Mouse (Mus musculus): ENCODE results near the gene Wee1. TPM values are rescaled to one million over a fixed set of nuclear protein-coding genes. Genes with fewer than 3 reads are reported as not detected.
"Not testable (repeated sequence)": the region's sequence is repeated elsewhere in the genome, so short reads cannot be mapped to it uniquely, and the experiment has no call there.

The Wee1 gene
- polyA plus RNA-seq, 2 experiments from 2014 or later, result 2.4 to 3.0 TPM

- peak; percentile 26 for ATAC-seq
These were observed 948 bp downstream of the Wee1 start for GRCm38 (mm10) chr7:110122565-110123422.

DNA sequence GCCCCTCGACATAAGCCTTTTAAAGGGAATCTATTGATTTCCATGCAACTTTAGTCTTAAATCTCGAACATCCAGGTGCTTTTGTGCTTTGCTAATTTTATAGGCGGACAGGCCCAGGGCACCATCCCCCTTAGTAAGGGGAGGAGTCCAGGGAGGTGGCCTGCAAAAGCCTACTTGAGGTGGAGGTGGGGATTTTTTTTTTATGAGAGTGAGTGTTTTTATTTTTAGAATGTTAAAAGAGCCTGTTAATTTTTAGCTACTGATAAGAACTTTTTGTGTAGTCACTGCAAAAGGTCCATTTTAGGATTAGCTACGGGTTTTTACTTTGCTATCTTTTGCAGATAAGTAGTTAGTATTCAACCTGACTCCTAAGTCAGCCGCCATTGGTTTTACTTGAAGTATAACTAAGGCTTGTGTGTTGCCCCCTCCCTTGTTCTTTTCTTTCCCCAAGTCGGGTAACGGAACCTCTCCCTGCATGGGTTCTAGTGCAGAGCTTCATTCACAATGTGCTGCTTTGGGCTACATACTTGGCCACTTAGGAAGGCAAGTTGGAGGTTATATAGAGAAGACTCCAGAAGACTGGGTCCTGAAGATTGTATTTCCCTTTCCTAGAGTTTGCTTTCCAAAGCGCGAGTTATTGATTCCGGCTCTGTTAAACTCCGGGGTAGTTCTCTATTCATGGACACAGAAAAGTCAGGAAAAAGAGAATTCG, 2.2 kb downstream of the Wee1 start:
- no peak for ATAC-seq

DNA sequence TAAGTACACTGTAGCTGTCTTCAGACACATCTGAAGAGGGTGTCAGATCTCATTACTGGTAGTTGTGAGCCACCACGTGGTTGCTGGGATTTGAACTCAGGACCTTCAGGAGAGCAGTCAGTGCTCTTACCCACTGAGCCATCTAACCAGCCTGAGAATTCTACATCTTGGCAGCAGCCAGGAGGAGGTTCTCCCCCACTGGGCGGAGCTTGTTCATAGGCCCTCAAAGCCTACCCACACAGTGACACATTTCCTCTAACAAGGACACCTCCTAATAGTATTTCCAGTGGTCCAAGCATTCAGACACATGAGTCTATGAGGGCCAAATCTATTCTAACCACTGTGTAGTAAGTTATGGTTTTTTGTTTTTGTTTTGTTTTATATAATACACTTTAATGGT, 6.7 kb downstream of the Wee1 start:
- ATAC-seq, result no peak

DNA sequence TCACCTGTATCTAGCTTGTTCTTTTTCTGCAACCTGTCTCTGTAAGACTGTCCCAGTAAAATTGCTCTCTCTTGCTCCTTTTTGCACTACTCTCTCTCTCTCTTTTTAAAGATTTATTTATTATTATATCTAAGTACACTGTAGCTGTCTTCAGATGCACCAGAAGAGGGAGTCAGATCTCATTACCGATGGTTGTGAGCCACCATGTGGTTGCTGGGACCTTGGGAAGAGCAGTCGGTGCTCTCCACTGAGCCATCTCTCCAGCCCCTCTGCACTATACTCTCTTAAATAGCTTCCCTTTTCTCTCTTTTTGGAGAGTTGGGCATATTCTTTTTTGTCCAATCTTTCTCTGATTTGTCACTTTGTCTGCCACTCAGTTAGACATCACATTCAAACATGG, 10.4 kb downstream of the Wee1 start:
- not testable (repeated sequence) for ATAC-seq

DNA sequence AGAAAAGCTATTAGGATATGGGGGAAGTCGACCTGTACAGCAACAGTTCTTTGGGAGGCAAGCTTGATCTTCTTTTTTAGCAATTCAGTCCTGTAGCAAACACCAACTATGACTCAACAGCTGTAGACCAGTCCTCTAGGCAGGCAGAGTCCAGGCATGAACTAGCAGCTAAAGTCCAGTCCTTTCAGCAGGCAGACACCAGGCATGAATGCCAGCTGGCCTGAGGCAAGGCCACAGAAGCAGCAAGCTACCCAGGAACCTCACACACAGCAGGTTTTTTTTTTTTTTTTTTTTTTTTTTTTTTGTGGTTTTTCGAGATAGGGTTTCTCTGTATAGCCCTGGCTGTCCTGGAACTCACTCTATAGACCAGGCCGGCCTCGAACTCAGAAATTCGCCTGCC, 12.1 kb downstream of the Wee1 start:
- no peak for ATAC-seq

- no peak for ATAC-seq
These were observed 16.7 kb downstream of the Wee1 start for GRCm38 (mm10) chr7:110138538-110138937.

- ATAC-seq, result no peak
These were observed 22.0 kb downstream of the Wee1 start for GRCm38 (mm10) chr7:110143863-110144262.

GRCm38 (mm10) chr7:110152891-110153290, 31.0 kb downstream of the Wee1 start:
- ATAC-seq, result no peak

GRCm38 (mm10) chr7:110156712-110157260, 34.9 kb downstream of the Wee1 start:
- no peak for ATAC-seq

DNA sequence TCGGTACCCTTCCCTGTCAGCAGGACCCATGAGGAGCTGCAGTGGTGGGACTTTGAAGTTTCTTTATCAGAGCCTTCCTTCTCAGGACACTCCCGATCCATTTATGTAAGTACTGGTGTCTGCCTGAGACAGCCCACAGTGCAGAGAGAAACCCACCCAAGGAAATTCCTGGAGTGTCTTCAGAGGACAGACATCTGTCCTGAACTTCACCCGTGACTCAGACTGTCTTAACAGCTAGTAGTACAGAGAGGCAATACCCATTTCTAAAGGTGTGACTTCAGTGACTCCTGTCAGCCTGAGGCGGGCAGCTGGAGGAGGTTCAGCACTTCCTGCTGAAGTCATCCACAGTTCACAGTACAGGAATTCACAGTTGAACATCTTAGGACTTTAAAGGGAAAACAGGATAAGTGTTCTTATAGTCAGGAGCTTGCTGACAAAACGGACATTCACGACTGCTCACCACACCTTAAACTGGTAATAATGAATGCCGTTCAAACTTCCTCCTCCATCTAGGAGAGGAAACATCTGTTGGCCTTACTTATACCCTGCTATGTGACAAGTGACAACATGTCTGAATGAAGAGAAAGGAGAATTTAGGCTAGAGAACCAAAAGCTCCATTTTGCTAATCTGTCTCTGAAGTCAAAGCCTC, 35.5 kb downstream of the Wee1 start:
- ATAC-seq, result no peak

DNA sequence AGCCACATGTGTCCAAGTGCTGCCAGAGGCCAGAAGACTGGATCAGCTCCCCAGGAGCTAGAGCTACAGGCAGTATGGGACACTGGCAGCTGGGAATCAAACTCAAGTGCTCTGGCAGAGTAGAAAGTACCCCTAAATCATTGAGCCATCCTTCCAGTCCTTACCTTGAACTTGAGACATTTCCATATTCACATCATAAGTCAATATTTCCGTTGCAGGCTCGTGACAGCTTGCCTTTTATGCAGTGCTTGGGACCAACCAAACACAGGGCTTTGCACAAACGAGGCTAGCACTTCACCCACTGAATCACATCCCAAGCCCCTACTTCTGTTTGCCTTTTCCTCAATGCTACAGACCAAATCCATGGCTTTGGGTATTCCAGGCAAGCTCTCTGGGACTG, 36.2 kb downstream of the Wee1 start:
- no peak for ATAC-seq

GRCm38 (mm10) chr7:110160109-110160508, 38.3 kb downstream of the Wee1 start:
- ATAC-seq, result not testable (repeated sequence)

- no peak for ATAC-seq
These were observed 38.8 kb downstream of the Wee1 start for GRCm38 (mm10) chr7:110160601-110161000.

DNA sequence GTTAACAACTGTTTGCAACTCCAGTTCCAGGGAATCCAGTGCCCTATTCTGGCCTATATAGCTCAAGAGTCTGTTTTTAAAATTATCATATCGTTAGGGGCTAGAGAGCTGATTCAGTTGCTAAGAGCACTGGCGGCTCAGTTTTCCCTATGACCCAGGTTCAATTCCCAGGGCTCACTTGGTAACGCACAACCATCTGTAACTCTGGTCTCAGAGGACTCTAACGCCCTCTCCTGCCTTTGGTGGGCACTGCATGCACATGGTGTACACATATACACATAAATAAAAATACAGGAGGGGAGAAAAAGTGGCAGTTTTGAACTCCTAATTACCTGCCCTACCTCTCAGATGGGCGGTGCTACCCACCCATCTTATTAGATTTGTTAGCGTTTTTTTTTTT, 41.2 kb downstream of the Wee1 start:
- ATAC-seq, result no peak

DNA sequence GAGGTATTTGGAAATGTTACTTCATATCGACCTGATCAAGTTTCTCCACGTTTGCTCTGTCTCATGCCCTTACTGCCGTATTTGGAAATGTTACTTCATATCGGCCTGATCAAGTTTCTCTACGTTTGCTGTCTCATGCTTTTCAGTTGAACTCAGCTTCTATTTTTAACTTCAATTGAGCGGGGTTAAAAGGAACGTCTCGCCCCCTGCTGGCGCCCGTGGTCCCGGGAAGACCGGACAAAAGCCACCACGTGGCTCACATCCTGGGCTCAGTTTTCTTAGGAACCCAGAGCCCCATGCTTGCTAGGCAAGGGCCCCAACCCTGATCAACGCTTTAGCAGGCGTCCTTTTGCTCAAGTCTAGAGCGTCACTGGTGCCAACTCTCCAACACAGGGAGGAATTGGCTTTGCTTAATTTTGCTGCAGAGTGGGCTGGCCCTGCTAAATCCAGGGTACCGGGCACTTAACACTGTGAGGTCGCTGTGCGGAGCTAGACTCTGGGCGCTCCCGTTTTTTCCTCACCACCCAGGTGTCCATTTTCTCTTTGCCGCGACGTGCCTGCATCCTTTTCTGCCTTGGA, 42.3 kb downstream of the Wee1 start:
- ATAC-seq, result peak; percentile 61

DNA sequence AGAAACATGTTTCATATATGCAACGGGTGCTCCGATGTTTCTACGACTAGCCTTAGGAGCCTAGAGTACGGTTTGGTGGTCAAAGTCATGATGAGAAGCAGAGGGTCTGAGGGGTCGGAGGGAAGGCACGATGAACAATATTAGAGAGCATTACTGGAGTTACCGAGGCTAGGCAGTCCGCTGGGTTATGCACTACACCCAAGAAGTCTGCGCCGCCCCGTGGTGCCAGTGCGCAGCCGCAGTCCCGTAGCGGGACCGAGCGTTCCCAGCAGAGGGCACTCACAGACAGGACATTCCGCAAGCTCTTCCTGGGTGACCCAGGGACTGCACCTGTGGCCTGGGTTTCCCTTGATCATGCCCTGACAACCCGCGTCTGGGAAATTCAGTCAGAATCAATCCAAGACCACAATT, 42.9 kb downstream of the Wee1 start:
- ATAC-seq, result peak; percentile 88

GRCm38 (mm10) chr7:110166233-110166632, 44.4 kb downstream of the Wee1 start:
- peak; percentile 25 for ATAC-seq

GRCm38 (mm10) chr7:110179208-110179607, 57.4 kb downstream of the Wee1 start:
- no peak for ATAC-seq

DNA sequence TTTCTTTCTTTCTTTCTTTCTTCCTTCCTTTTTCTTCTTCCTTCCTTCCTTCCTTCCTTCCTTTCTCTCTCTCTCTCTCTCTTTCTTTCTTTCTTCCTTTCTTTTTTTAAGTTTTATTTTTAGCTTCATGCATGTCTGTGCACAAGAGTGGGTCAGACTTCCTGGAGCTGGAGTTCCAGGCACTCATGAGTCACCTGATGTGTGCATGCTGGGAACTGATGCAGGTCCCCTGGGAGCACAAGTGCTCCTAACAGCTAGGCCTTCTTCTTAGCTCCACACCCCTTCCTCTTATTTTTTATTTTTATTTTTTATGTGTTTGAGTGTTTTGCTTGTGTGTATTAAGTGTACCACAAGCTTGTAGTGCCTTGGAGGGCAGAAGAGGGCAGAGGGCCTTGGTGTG, 58.8 kb downstream of the Wee1 start:
- ATAC-seq, result no peak

DNA sequence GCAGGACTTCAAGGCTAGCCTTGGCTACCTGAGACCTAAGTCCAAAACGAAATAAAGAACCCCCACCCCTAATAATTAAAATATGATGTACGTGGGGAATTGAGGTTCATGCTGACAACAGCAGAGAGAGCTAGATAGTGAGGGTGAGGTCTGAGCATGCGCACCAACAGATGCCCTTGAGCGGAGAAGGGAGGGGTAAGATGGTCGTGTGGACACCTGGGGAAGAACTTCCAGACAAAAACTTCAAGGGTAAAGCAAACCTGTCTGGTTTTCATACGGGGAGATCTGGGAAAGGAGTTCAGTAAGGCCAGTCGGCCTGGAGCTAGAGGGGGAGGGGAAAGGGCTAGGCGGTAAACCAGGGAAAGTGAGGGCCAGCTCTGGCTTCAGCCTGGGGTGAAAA, 59.6 kb downstream of the Wee1 start:
- no peak for ATAC-seq

DNA sequence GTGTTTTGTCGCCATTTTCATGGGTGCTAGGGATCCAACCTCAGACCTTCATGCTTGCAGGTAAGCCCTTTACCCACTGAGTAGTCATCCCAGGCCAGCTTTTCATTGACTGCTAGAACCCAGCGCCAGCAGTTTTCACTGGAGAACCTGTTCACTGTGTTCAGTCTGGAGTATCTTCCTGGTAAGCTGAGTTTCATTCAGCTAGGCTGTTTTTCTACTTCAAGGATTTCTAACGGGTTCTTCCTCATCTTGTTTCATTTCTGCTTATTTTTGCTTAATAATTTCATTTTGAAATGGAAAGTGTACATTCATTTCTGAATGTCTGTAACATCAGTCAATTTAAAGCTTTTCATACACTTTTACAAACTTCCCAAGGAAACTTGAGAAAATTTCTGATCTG, 62.8 kb downstream of the Wee1 start:
- ATAC-seq, result no peak

- ATAC-seq, result peak; percentile 63
These were observed 68.1 kb downstream of the Wee1 start for GRCm38 (mm10) chr7:110189951-110190350.
